ENCODE assay signal across 8 mouse cellular contexts in genomic region chr16:16559016-16559877, GRCm38 (mm10). TPM values are rescaled to one million over a fixed set of nuclear protein-coding genes. Genes with fewer than 3 reads are reported as not detected.
DNase-seq lines count a peak whose midpoint lies in the region; ATAC-seq and TF ChIP-seq lines count a peak whose summit lies in the region.

No protein-coding gene starts in this region.

- H3K4me2 ChIP-seq in heart, postnatal 0 days (ENCODE audit: low read depth, low read length), result peak overlapping the region; percentile 19
- peak overlapping the region; percentile 2 for H3K4me2 ChIP-seq in intestine, embryonic 14.5 days (ENCODE audit: low read length)
- H3K4me2 ChIP-seq in midbrain, postnatal 0 days (ENCODE audit: low read depth, low read length, poor library complexity, severe bottlenecking), result peak overlapping the region; percentile 71

- no peak for ATAC-seq in heart, postnatal 0 days (ENCODE audit: insufficient read depth, low read depth)
- ATAC-seq in intestine, embryonic 14.5 days (replicated peaks; ENCODE audit: low FRiP score, low TSS enrichment, low read depth), result no peak
- peak; percentile 57; the same call in 1 of the 2 replicates for ATAC-seq in midbrain, postnatal 0 days (ENCODE audit: low FRiP score)
- ATAC-seq in megakaryocyte, adult 5-6 weeks (ENCODE audit: poor library complexity, severe bottlenecking), result no peak

- no peak for TF ChIP-seq POLR2A in cortical plate, adult 2 months (IDR thresholded peaks at IDR 0.05; ENCODE audit: extremely low read depth, insufficient read depth, low read length)

- intact Hi-C loops in heart, postnatal 36 days (cut with DNase I), result no loop called here

- no peaks in the 10 kb centered on the region for H3K27me3 ChIP-seq in heart, postnatal 0 days (ENCODE audit: control insufficient read depth, insufficient read depth, low read length)
- no peaks in the 10 kb centered on the region for H3K27me3 ChIP-seq in intestine, embryonic 14.5 days (replicated peaks; ENCODE audit: control insufficient read depth, insufficient read depth, low read length)
- no peaks in the 10 kb centered on the region for H3K27me3 ChIP-seq in midbrain, postnatal 0 days (ENCODE audit: insufficient read depth, low read length)

- no peak for TF ChIP-seq CTCF in heart, postnatal 0 days (IDR thresholded peaks at IDR 0.05; ENCODE audit: low read depth)
- no peak for TF ChIP-seq CTCF in cortical plate, adult 2 months (IDR thresholded peaks at IDR 0.05; ENCODE audit: extremely low read depth, insufficient read depth, low read length)
- no peak for TF ChIP-seq CTCF in midbrain, postnatal 0 days (IDR thresholded peaks at IDR 0.05)

- no peaks in the 10 kb centered on the region for H3K9me3 ChIP-seq in heart, postnatal 0 days (replicated peaks; ENCODE audit: control insufficient read depth, low read length)
- no peaks in the 10 kb centered on the region for H3K9me3 ChIP-seq in intestine, embryonic 14.5 days (ENCODE audit: control insufficient read depth, low read length)
- no peaks in the 10 kb centered on the region for H3K9me3 ChIP-seq in midbrain, postnatal 0 days (ENCODE audit: low read length)

- WGBS in heart, postnatal 0 days, result 67% methylated on average over 3 of the region's 3 CpGs
- WGBS in intestine, embryonic 14.5 days, result 51% methylated on average over 3 of the region's 3 CpGs
- WGBS in midbrain, postnatal 0 days, result 8% methylated on average over 3 of the region's 3 CpGs

- no peak overlapping the region for H3K27ac ChIP-seq in heart, postnatal 0 days (ENCODE audit: low read depth)
- H3K27ac ChIP-seq in cortical plate, adult 2 months (ENCODE audit: insufficient read depth, low read length), result no peak overlapping the region
- peak overlapping the region; percentile 41; the same call in 1 of the 2 replicates for H3K27ac ChIP-seq in intestine, embryonic 14.5 days (ENCODE audit: low read depth)
- peak overlapping the region; percentile 75 for H3K27ac ChIP-seq in midbrain, postnatal 0 days (ENCODE audit: low read depth, low read length)

- no peak overlapping the region for H3K9ac ChIP-seq in heart, postnatal 0 days (replicated peaks; ENCODE audit: low read depth, low read length)
- 0 out of 2 replicates have a peak overlapping the region, but pooled peaks have one; percentile 20 for H3K9ac ChIP-seq in intestine, embryonic 14.5 days (ENCODE audit: low read length)
- peak overlapping the region; percentile 50 for H3K9ac ChIP-seq in midbrain, postnatal 0 days (replicated peaks; ENCODE audit: low read length, poor library complexity, severe bottlenecking)

- H3K4me1 ChIP-seq in heart, postnatal 0 days (ENCODE audit: control insufficient read depth, insufficient read depth), result peaks cover 9% of the 10 kb centered on the region; the same call in 1 of the 2 replicates
- no peaks in the 10 kb centered on the region; the same call in 1 of the 2 replicates for H3K4me1 ChIP-seq in cortical plate, adult 2 months (ENCODE audit: control insufficient read depth, insufficient read depth, low read length)
- H3K4me1 ChIP-seq in intestine, embryonic 14.5 days (replicated peaks; ENCODE audit: control insufficient read depth, insufficient read depth, low read length), result peaks cover 7% of the 10 kb centered on the region
- H3K4me1 ChIP-seq in midbrain, postnatal 0 days (ENCODE audit: insufficient read depth, low read length), result peaks cover 13% of the 10 kb centered on the region; the same call in 1 of the 2 replicates

- H3K36me3 ChIP-seq in heart, postnatal 0 days (replicated peaks; ENCODE audit: control insufficient read depth, insufficient read depth, low read length), result no peaks in the 10 kb centered on the region
- no peaks in the 10 kb centered on the region for H3K36me3 ChIP-seq in intestine, embryonic 14.5 days (ENCODE audit: control insufficient read depth, insufficient read depth, low read length)
- no peaks in the 10 kb centered on the region for H3K36me3 ChIP-seq in midbrain, postnatal 0 days (ENCODE audit: insufficient read depth, low read length)

- no peak for TF ChIP-seq EP300 in heart, postnatal 0 days (IDR thresholded peaks at IDR 0.05; ENCODE audit: low read depth)

- no peak overlapping the region for H3K4me3 ChIP-seq in heart, postnatal 0 days (ENCODE audit: low read depth, low read length)
- H3K4me3 ChIP-seq in cortical plate, adult 2 months (ENCODE audit: insufficient read depth, low read length), result peak overlapping the region; percentile 27
- peak overlapping the region; percentile 24 for H3K4me3 ChIP-seq in intestine, embryonic 14.5 days (ENCODE audit: low read depth, low read length)
- H3K4me3 ChIP-seq in midbrain, postnatal 0 days (ENCODE audit: low read depth, low read length), result peak overlapping the region; percentile 64

- DNase-seq in heart, postnatal 0 days (ENCODE audit: low spot score), result no peak
- no peak for DNase-seq in heart, postnatal 36 days
- no peak for DNase-seq in intestine, embryonic 14.5 days (ENCODE audit: low spot score)
- DNase-seq in midbrain, postnatal 0 days (ENCODE audit: low spot score), result peak; percentile 64
- DNase-seq in kidney, adult 11 months, result no peak
- DNase-seq in testis, postnatal 14 days (ENCODE audit: low spot score), result no peak

RNA-seq across cellular contexts. Expression of gene Fgd4, which starts 41.1 kb away (rescaled TPM):
- total RNA-seq in heart, postnatal 0 days (2014; rRNA removed; ENCODE audit: low replicate concordance), result 10.3 and 13.7 TPM in 2 replicates
- polyA plus RNA-seq in heart, postnatal 0 days (2015; fragmentation: Nextera tagmentation; extraction: Ambion mirVana), result 8.8 and 10.0 TPM in 2 replicates
- 10 to 100 TPM; 42.6 to 52.5 TPM for total RNA-seq in heart, postnatal 36 days (2021)
- 7.6 and 8.2 TPM in 2 replicates for polyA plus RNA-seq in cortical plate, adult 2 months (2012; rRNA removed)
- 14.6 and 16.1 TPM in 2 replicates for polyA plus RNA-seq in intestine, embryonic 14.5 days (2014; fragmentation: Nextera tagmentation; extraction: Ambion mirVana)
- total RNA-seq in midbrain, postnatal 0 days (2014; rRNA removed), result 36.3 and 38.1 TPM in 2 replicates
- 9.2 and 11.7 TPM in 2 replicates for polyA plus RNA-seq in midbrain, postnatal 0 days (2015; fragmentation: Nextera tagmentation; extraction: Ambion mirVana)
- 76.9 and 78.5 TPM in 2 replicates for total RNA-seq in megakaryocyte, adult 5-6 weeks (2015)
- total RNA-seq in megakaryocyte, adult 5-6 weeks (2017), result 125 and 137 TPM in 2 replicates

Comparison
In these comparisons a context has a peak if more than half of its experiments do, and no peak if none do; other contexts are left out.
1. H3K27ac ChIP-seq: peak in intestine, embryonic 14.5 days (single experiment) and midbrain, postnatal 0 days (single experiment); none in heart, postnatal 0 days (single experiment) and cortical plate, adult 2 months (single experiment).
2. H3K4me2 ChIP-seq: peak in every context shown above with its lines; median percentile 71 in midbrain, postnatal 0 days; 19 in heart, postnatal 0 days; 2 in intestine, embryonic 14.5 days.